Mouse (Mus musculus) forebrain, embryonic 12.5 days (tissue): Measurements from ENCODE around the gene Fblim1. TPM values are rescaled to one million over a fixed set of nuclear protein-coding genes. Genes with fewer than 3 reads are reported as not detected.
A peak's percentile ranks its signal among the peaks of the same experiment; 100 is the strongest.

Source experiments
- ATAC-seq: fragments of 200-750 bp; cut with Nextera tagmentation; 2 replicates; pipeline ENCODE4 v1.8.0; 2017; ENCODE audit warnings: moderate TSS enrichment; ENCODE audit not compliant: low FRiP score
- H3K27ac ChIP-seq: fragments of 300-500 bp; sonication (generic); 2 replicates; pipeline ENCODE4 v1.5.1; 2016; ENCODE audit warnings: mild to moderate bottlenecking
- H3K27me3 ChIP-seq: fragments of 300-500 bp; sonication (generic); 2 replicates; pipeline ENCODE4 v1.6.1; 2016; ENCODE audit warnings: mild to moderate bottlenecking
- H3K36me3 ChIP-seq: fragments of 300-500 bp; sonication (generic); replicated peaks from 2 replicates; pipeline ENCODE4 v1.6.1; 2016; ENCODE audit warnings: mild to moderate bottlenecking
- H3K4me1 ChIP-seq: fragments of 300-500 bp; sonication (generic); 2 replicates; pipeline ENCODE4 v1.6.1; 2016
- H3K4me2 ChIP-seq: fragments of 300-500 bp; sonication (generic); 2 replicates; pipeline ENCODE4 v1.6.1; 2016; ENCODE audit warnings: mild to moderate bottlenecking, moderate library complexity
- H3K4me3 ChIP-seq: fragments of 300-500 bp; sonication (generic); replicated peaks from 2 replicates; pipeline ENCODE4 v1.5.1; 2016; ENCODE audit warnings: mild to moderate bottlenecking
- H3K9ac ChIP-seq: fragments of 300-500 bp; sonication (generic); 2 replicates; pipeline ENCODE4 v1.6.1; 2016; ENCODE audit warnings: mild to moderate bottlenecking
- H3K9me3 ChIP-seq: fragments of 300-500 bp; sonication (generic); 2 replicates; pipeline ENCODE4 v1.6.1; 2016
- WGBS: fragments of 180-500 bp; shearing (Covaris S2); methylation state at CpG from one replicate; pipeline ENCODE4 v1.1.7; 2016; 5-methylcytosine and 5-hydroxymethylcytosine counted together
- polyA plus RNA-seq: library from polyadenylated mRNA; unstranded; fragments of >200 nt; fragmentation: Nextera tagmentation; extraction: Ambion mirVana; gene quantifications from 2 replicates; pipeline ENCODE4 v1.2.1, GENCODE M21; 2016

Fblim1 gene
- polyA plus RNA-seq, 1 experiment from 2014 or later = 19.8 TPM

- Histone ChIP-seq H3K27me3 (no peaks in the 10 kb centered on the region), H3K9ac (peak overlapping the region; percentile 98), H3K36me3 (no peaks in the 10 kb centered on the region), H3K4me1 (peaks cover 42% of the 10 kb centered on the region), H3K27ac (peak overlapping the region; percentile 97), H3K4me2 (peak overlapping the region; percentile 92), H3K4me3 (peak overlapping the region; percentile 99), H3K9me3 (no peaks in the 10 kb centered on the region)
- ATAC-seq = no peak
- WGBS = 52% methylated on average over 12 of the region's 12 CpGs
These were observed 66.6 kb downstream of the Fblim1 start for GRCm38 (mm10) chr4:141539213-141539767.

DNA sequence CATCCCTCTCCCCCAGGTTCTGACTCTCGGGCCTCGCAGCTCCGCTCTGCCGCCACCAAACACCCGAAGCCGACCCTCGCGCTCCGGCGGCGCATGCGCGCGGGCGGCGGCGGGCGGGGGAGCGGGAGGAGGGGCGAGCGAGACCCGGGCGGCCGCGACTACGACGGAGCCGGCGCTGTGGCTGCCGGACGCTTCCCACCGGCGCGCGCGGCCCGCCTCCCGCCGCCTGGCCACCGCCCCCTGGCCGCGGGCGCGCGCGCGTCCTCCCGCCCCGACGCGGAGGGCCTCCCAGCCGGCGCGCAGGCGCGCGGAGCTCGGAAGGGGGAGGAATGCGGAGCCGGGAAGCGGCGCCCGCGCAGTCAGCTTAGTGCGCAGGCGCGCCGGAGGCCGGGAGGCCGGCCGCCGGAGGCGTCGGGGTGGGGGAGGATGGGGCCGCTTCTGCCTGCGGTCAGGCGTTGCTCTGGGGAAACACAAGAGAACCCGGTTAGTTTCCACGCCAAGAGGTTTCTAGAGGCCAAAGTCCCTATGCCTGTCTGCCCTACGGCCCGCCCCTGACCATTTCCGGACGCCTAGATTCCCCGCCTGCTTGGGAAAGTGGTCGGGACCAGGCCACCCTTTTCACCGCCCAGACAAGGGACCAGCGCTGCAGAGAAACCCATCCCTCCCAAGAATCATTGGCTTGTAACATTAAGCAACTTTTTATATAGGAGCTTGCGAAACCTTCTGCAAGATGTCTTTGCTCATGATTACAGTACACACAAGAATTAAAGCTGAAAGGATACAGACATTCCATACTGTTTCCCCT lies 67.3 kb downstream of the Fblim1 start, which contains the start of gene Spen:
Gene Spen (minus strand): TSS at position 190 of the 805 bp plus-strand sequence.
- WGBS = 1% methylated on average over 51 of the region's 88 CpGs
- Histone ChIP-seq H3K9ac (peak within 1 kb of the TSS; percentile 98), H3K4me1 (peaks cover 49% of the 10 kb centered on the region), H3K27me3 (no peaks in the 10 kb centered on the region), H3K4me2 (peak within 1 kb of the TSS; percentile 92), H3K27ac (peak within 1 kb of the TSS; percentile 97), H3K9me3 (no peaks in the 10 kb centered on the region), H3K36me3 (no peaks in the 10 kb centered on the region), H3K4me3 (peak within 1 kb of the TSS; percentile 99)
- ATAC-seq = peak; percentile 83

- Histone ChIP-seq H3K4me3 (peak overlapping the region; percentile 99), H3K9ac (peak overlapping the region; percentile 98), H3K27ac (peak overlapping the region; percentile 97), H3K9me3 (no peaks in the 10 kb centered on the region), H3K4me2 (peak overlapping the region; percentile 92), H3K27me3 (no peaks in the 10 kb centered on the region), H3K4me1 (peaks cover 54% of the 10 kb centered on the region), H3K36me3 (no peaks in the 10 kb centered on the region)
- ATAC-seq = 0 out of 2 replicates have a peak, but pooled peaks have one; percentile 0
- WGBS = under 1% methylated on average over 95 of the region's 101 CpGs
These were observed 68.0 kb downstream of the Fblim1 start for GRCm38 (mm10) chr4:141537706-141538407.

GRCm38 (mm10) chr4:141537226-141537610 lies 68.7 kb downstream of the Fblim1 start:
- peak overlapping the region; percentile 99 for H3K4me3 ChIP-seq
- WGBS = under 1% methylated on average over 14 of the region's 14 CpGs
- peaks cover 56% of the 10 kb centered on the region for H3K4me1 ChIP-seq
- H3K4me2 ChIP-seq = peak overlapping the region; percentile 92
- H3K27me3 ChIP-seq = no peaks in the 10 kb centered on the region
- no peaks in the 10 kb centered on the region for H3K36me3 ChIP-seq
- peak overlapping the region; percentile 97 for H3K27ac ChIP-seq
- H3K9me3 ChIP-seq = no peaks in the 10 kb centered on the region
- no peak for ATAC-seq
- peak overlapping the region; percentile 98 for H3K9ac ChIP-seq

DNA sequence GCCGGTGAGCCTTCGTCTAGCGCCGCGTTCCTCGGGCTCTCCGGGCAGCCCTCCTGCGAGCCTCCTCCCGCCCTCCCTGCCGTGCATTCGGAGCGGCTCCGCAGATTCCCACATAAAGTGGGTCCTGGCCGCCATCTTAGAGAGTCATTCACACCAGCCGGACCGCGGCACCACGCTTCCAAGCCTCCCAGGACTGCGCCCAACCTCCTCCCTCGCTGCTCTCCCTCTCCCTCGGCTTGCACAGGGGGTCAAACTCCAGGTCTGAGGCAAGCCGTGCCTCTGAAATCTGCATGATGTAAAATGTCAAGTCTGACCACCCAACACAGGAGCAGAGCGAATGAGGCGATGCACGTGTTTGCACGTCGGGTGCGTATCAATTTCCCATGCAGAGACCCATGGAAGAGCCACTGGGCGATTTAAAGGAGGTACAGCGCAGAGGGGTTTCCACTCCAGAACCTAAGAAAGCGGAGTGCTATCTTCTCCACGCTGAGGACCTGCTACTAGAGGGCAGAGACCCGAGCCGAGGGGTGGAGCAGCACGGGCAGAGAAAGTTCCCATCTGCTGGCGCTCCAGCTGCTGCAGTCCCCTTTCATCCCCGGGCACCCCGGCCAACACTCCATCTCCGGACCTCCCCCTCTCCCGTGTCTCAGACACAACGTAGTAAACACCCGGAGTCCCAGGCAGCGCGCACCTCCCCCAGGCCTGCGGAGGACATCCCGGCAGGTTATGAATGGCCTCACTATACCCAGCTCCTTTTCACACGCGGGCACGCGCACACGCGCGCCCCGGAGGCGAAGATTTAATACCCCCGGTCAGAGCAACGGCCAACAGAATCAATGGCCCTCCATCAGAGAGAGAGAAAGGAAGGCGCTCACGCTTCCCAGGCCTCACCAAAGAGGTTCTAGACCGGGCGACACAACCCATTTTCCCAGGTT lies 69.3 kb downstream of the Fblim1 start:
- Histone ChIP-seq H3K9me3 (no peaks in the 10 kb centered on the region), H3K4me2 (peak overlapping the region; percentile 92), H3K9ac (peak overlapping the region; percentile 98), H3K4me3 (peak overlapping the region; percentile 99), H3K4me1 (peaks cover 50% of the 10 kb centered on the region), H3K36me3 (no peaks in the 10 kb centered on the region), H3K27ac (peak overlapping the region; percentile 97), H3K27me3 (no peaks in the 10 kb centered on the region)
- peak; percentile 69 for ATAC-seq
- under 1% methylated on average over 61 of the region's 61 CpGs for WGBS

DNA sequence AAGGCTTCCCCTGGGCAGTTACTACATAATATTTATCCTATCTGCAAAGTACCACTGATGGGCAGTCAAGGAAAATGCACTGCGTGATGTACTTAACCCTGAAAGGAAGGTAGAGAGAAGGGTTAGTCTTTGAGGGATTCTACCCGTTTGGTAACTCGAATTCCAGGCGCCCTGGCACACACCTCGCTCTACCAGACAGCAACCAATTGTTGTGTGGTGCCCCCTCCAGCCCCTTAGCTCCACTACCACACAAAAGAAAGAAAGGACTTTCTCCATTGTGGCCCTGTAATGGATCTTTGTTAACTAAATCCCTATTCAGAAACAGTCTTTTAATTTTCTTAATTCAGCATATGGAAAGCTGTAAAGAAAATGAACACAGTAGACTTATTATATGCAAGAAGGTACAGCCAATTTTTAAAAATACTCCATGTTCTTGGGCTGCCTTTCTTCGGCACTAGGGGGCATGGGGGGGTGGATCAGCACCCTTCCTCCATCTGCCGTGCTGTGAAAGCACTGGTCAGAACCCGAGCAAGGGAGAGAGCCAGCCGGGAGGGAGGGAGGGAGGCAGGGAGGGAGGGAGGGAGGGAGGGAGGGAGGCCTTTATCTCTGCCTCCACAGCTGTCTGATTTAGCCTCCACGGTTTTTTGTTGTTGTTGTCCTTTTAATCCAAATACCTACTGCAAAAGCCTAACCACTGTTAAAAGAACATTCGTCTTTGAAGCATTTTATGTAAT lies 70.8 kb downstream of the Fblim1 start:
- 6% methylated on average over 9 of the region's 11 CpGs for WGBS
- no peaks in the 10 kb centered on the region for H3K9me3 ChIP-seq
- peak; percentile 47 for ATAC-seq
- no peaks in the 10 kb centered on the region for H3K27me3 ChIP-seq
- peak overlapping the region; percentile 99 for H3K4me3 ChIP-seq
- H3K4me1 ChIP-seq = peaks cover 48% of the 10 kb centered on the region
- peak overlapping the region; percentile 97 for H3K27ac ChIP-seq
- H3K4me2 ChIP-seq = peak overlapping the region; percentile 92
- peaks cover 8% of the 10 kb centered on the region for H3K36me3 ChIP-seq
- peak overlapping the region; percentile 98 for H3K9ac ChIP-seq

- Histone ChIP-seq H3K27ac (0 out of 2 replicates have a peak overlapping the region, but pooled peaks have one; percentile 11), H3K4me1 (peaks cover 41% of the 10 kb centered on the region), H3K9me3 (no peaks in the 10 kb centered on the region), H3K27me3 (no peaks in the 10 kb centered on the region), H3K36me3 (peaks cover 10% of the 10 kb centered on the region), H3K9ac (no peak overlapping the region), H3K4me3 (no peak overlapping the region), H3K4me2 (no peak overlapping the region)
- WGBS = 87% methylated on average over 15 of the region's 15 CpGs
- no peak for ATAC-seq
These were observed 74.9 kb downstream of the Fblim1 start for GRCm38 (mm10) chr4:141530979-141531378.

GRCm38 (mm10) chr4:141528938-141529337 lies 77.0 kb downstream of the Fblim1 start:
- Histone ChIP-seq H3K27ac (no peak overlapping the region), H3K4me1 (peaks cover 20% of the 10 kb centered on the region), H3K4me3 (no peak overlapping the region), H3K4me2 (no peak overlapping the region), H3K36me3 (peaks cover 10% of the 10 kb centered on the region), H3K9me3 (no peaks in the 10 kb centered on the region), H3K9ac (no peak overlapping the region), H3K27me3 (no peaks in the 10 kb centered on the region)
- ATAC-seq = no peak
- WGBS = 88% methylated on average over 11 of the region's 11 CpGs

DNA sequence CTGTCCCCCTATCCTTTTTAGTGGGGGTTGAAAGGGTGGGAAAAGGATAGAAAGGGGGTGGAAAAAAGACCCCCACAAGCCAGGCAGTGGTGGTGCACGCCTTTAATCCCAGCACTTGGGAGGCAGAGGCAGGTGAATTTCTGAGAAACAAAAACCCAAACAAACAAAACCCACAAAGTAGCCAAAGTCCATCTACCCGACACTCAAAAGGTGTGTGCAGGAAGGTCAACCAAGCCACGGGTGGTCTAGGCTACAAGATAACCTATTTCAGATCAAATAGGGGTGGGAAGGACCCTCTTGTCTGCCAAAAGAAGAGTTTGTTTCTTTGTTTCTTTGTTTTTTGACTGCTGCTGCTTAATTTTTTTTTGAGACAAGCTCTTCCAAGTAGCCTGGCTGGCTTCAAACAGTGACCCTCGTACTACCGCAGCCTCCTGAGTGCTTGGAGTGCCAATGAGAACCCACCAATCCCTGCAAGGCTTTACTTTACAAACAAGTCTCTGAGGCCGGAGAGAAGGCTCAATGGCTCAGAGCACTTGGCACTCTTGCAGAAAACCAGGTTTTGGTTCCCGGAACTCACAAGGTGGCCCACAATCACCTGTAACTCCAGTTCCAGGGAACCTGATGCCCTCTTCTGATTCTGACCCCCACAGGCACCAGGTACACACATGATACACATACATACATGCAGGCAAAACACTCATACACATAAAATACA lies 78.8 kb downstream of the Fblim1 start:
- 80% methylated on average over 7 of the region's 7 CpGs for WGBS
- Histone ChIP-seq H3K27me3 (no peaks in the 10 kb centered on the region), H3K9me3 (no peaks in the 10 kb centered on the region), H3K4me3 (no peak overlapping the region), H3K27ac (0 out of 2 replicates have a peak overlapping the region, but pooled peaks have one; percentile 8), H3K4me1 (peaks cover 13% of the 10 kb centered on the region), H3K4me2 (no peak overlapping the region), H3K36me3 (peaks cover 14% of the 10 kb centered on the region), H3K9ac (no peak overlapping the region)
- no peak for ATAC-seq
